ENCODE assay signal across 17 mouse cellular contexts in genomic region chr3:65405781-65406180, GRCm38 (mm10).
"Had no signal": no experiment of that assay in that cellular context is flagged by ENCODE, and none has a peak within 500 bp of the region (broad histone marks: within the 10 kb centered on the region; RNA-seq: fewer than 3 reads in every experiment).

No protein-coding gene starts in this region.

- H3K4me1 ChIP-seq: lung, embryonic 15.5 days; midbrain, embryonic 12.5 days; neural tube, embryonic 12.5 days; stomach, embryonic 15.5 days had no signal

- H3K9me3 ChIP-seq: lung, embryonic 15.5 days; megakaryocyte, embryonic 14.5 days; midbrain, embryonic 12.5 days; neural tube, embryonic 12.5 days; stomach, embryonic 15.5 days had no signal

- H3K4me2 ChIP-seq: lung, embryonic 15.5 days; midbrain, embryonic 12.5 days; neural tube, embryonic 12.5 days; stomach, embryonic 15.5 days had no signal

- H3K4me3 ChIP-seq: lung, embryonic 15.5 days; megakaryocyte, embryonic 14.5 days; midbrain, embryonic 12.5 days; neural tube, embryonic 12.5 days; stomach, embryonic 15.5 days had no signal

- H3K27ac ChIP-seq: lung, embryonic 15.5 days; macrophage; midbrain, embryonic 12.5 days; neural tube, embryonic 12.5 days; stomach, embryonic 15.5 days; stomach, postnatal 0 days had no signal

- ATAC-seq: lung, postnatal 0 days; midbrain, embryonic 16.5 days had no signal

- H3K27me3 ChIP-seq: lung, embryonic 15.5 days; midbrain, embryonic 12.5 days; neural tube, embryonic 12.5 days; stomach, embryonic 15.5 days had no signal

- H3K9ac ChIP-seq: lung, embryonic 15.5 days; midbrain, embryonic 12.5 days; neural tube, embryonic 12.5 days; stomach, embryonic 15.5 days had no signal

- DNase-seq: lung, adult 2 months; lung, postnatal 14 days; lung, postnatal 36 days; midbrain, embryonic 14.5 days; right cerebral cortex, postnatal 14 days; thymus, adult 2 months; thymus, postnatal 25 days; thymus, postnatal 4 days had no signal

- H3K36me3 ChIP-seq: lung, embryonic 15.5 days; midbrain, embryonic 12.5 days; neural tube, embryonic 12.5 days; stomach, embryonic 15.5 days had no signal
